Mouse (Mus musculus) cerebellum, adult 2 months (tissue): Measurements from ENCODE around the gene Amot.

Source experiments
- CTCF ChIP-seq: fragments of 200-500 bp; IDR thresholded peaks from 2 replicates; pipeline ENCODE4 v1.5.1; 2011; ENCODE audit warnings: low read depth, mild to moderate bottlenecking, control low read depth, low read length, moderate library complexity, borderline replicate concordance; ENCODE audit not compliant: insufficient read depth
- POLR2A ChIP-seq: fragments of 200-500 bp; IDR thresholded peaks from 2 replicates; pipeline ENCODE4 v1.6.1; 2011; ENCODE audit warnings: low read length, control low read depth, borderline replicate concordance; ENCODE audit not compliant: insufficient read depth

DNA sequence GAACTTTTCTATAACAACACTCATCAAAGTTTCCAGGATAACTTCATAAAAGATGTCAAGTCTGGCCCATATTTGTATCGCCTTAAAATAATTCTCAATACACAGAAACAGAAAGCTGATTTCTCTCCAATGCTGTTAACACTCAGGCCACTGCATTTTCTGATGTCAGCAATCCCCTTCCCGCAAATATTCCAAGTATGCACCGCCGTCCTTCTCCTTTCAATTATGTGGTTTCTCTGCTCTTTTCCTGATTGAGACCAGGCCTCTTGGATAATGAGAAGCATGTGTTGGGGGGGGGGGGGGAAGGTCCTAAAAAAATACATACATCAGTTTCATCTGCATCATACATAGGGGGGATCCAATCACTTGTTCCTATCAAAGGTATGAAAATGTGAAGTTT lies 6.3 kb downstream of the Amot start:
- TF ChIP-seq POLR2A (no peak), CTCF (no peak)
